Mouse (Mus musculus) bone marrow macrophage, adult 2 months (primary cell): ENCODE measurements around the gene Tcf20.

Source experiments
- CTCF ChIP-seq: IDR thresholded peaks from 2 replicates; pipeline ENCODE4 v1.5.1; 2012; ENCODE audit warnings: low read depth, mild to moderate bottlenecking, low read length, moderate library complexity
- POLR2A ChIP-seq: IDR thresholded peaks from 2 replicates; pipeline ENCODE4 v1.6.1; 2012; ENCODE audit warnings: mild to moderate bottlenecking, low read depth, low read length, borderline replicate concordance

DNA sequence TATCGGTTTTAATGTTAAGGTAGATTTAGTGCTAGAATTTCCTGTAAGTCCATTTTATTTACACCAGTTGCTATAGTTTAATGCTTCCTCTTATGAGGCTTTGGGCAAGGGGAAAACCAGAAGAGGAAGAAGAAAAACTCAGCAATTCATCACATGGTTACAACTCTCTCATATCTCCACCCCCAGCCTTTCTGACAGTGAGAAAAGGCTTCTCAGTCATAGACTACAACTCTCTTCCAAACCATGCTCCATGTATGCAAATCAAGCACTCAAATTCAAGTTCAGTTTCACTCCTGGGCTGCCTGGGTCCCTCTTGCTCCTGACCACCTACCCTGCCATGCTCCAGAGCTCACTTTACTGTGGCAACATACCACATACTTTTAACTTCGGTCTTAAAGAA is 99.2 kb downstream of the Tcf20 start:
- TF ChIP-seq CTCF: no peak
- TF ChIP-seq POLR2A: no peak
